Mouse (Mus musculus) C3H10T1/2 (cell line): ENCODE results near the gene Fbxo8. TPM values are rescaled to one million over a fixed set of nuclear protein-coding genes. Genes with fewer than 3 reads are reported as not detected.

Experiments used
- polyA plus RNA-seq, 2 experiments: library from polyadenylated mRNA; unstranded; fragments of >200 nt; fragmentation: generic; extraction: Trizol; gene quantifications; one replicate each; pipeline ENCODE4 v1.2.1; 2012; ENCODE audit warnings: missing spikeins in 2 of 2

The Fbxo8 gene
- 1 to 10 TPM; 1.4 to 7.3 TPM for polyA plus RNA-seq

DNA sequence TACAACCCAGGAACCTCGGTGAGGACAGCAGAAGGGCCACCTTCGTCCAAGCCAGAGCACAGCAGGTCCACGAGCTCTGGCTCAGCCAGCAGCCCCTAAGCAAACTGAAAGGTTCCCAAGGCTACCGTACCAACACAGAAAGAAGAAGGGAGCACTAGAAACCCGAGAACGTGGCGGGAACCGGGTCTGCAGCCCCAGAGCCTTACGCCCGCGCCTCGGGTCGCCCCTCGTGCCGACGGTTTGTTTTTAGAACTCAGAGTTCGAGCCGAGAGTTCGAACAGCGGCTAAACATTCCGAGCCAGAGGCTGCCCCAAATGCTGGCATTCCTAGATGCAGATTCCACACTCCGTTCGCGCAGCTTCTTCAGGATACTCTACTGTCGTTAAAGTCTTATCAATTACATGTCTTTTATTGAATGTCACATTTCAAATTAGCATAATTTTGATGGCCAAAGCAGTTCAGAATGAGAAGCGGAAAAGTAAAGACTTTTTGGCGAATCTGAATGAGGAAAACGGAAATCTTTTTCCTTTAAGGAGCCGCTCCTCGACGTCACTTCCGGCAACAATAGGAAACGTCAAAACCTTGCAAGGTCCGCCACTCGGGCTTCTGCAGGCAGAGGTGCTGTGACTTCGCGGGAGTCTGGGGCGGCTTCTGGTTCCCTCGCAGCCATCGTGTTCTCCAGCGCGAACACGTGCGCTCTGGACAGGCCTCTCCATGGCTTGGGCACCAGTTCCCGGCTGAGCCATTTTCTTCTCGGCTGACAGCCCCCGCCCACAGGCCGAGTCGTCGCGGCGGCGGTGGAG, at the start of gene Fbxo8, which contains the start of gene Cep44:
Gene Fbxo8 (plus strand): TSS at position 533 of the 803 bp plus-strand sequence.
Gene Cep44 (minus strand): TSS at position 490 of the 803 bp plus-strand sequence.

Other genes starting within 250 kb of the Fbxo8 start
- gene Cep44, start within 50 bp of the Fbxo8 start, polyA plus RNA-seq: 10 to 100 TPM in 1 of 2 experiments, under 1 TPM in 1; 0.82 to 12.6 TPM